Mouse (Mus musculus) E14TG2a.4 (cell line): ENCODE results near the gene Snrpc.

Experiments
- H3K27me3 ChIP-seq: 2 replicates; pipeline ENCODE4 v1.6.1; 2014; ENCODE audit warnings: low read length, control low read depth; ENCODE audit not compliant: insufficient read depth
- H3K36me3 ChIP-seq: 2 replicates; pipeline ENCODE4 v1.6.1; 2014; ENCODE audit warnings: low read length, control low read depth; ENCODE audit not compliant: insufficient read depth
- H3K4me1 ChIP-seq: replicated peaks from 2 replicates; pipeline ENCODE4 v1.6.1; 2014; ENCODE audit warnings: low read depth, low read length, control low read depth
- H3K4me3 ChIP-seq: replicated peaks from 2 replicates; pipeline ENCODE4 v1.5.1; 2014; ENCODE audit warnings: mild to moderate bottlenecking, low read length
- H3K9me3 ChIP-seq: 2 replicates; pipeline ENCODE4 v1.6.1; 2014; ENCODE audit warnings: low read length, control low read depth
- CTCF ChIP-seq: conservative IDR thresholded peaks from 2 replicates; pipeline ENCODE4 v1.5.1; 2014; ENCODE audit warnings: low read length
- NANOG ChIP-seq: IDR thresholded peaks from 2 replicates; pipeline ENCODE4 v1.6.1; 2014; ENCODE audit warnings: borderline replicate concordance, low read length, mixed read lengths
- POU5F1 ChIP-seq: IDR thresholded peaks from 2 replicates; pipeline ENCODE4 v1.6.1; 2014; ENCODE audit warnings: low read length, borderline replicate concordance

Gene Snrpc

GRCm38 (mm10) chr17:27848351-27848750 is 10.4 kb downstream of the Snrpc start:
- TF ChIP-seq POU5F1 = no peak
- TF ChIP-seq NANOG = no peak
- TF ChIP-seq CTCF = no peak
- Histone ChIP-seq H3K36me3 (peaks cover 98% of the 10 kb centered on the region), H3K27me3 (no peaks in the 10 kb centered on the region), H3K4me1 (no peaks in the 10 kb centered on the region), H3K4me3 (no peak overlapping the region), H3K9me3 (no peaks in the 10 kb centered on the region)

- peaks cover 13% of the 10 kb centered on the region for H3K4me1 ChIP-seq
- H3K27me3 ChIP-seq = no peaks in the 10 kb centered on the region
- no peak for TF ChIP-seq NANOG
- no peak for TF ChIP-seq POU5F1
- no peak for TF ChIP-seq CTCF
Measured at GRCm38 (mm10) chr17:27851076-27851475, 13.1 kb downstream of the Snrpc start.

GRCm38 (mm10) chr17:27856265-27856797 is 18.4 kb downstream of the Snrpc start, which contains the start of gene Uhrf1bp1:
Gene Uhrf1bp1, plus strand, starts transcription at chr17:27856441.
- Histone ChIP-seq H3K4me3 (peak within 1 kb of the TSS; percentile 99), H3K27me3 (peaks cover 19% of the 10 kb centered on the region), H3K9me3 (no peaks in the 10 kb centered on the region), H3K4me1 (peaks cover 47% of the 10 kb centered on the region), H3K36me3 (peaks cover 32% of the 10 kb centered on the region)
- no peak for TF ChIP-seq POU5F1
- TF ChIP-seq CTCF = no peak
- no peak for TF ChIP-seq NANOG

More at GRCm38 (mm10) chr17:27851076-27851475, 13.1 kb downstream of the Snrpc start:
- H3K9me3 ChIP-seq = no peaks in the 10 kb centered on the region
- peaks cover 85% of the 10 kb centered on the region for H3K36me3 ChIP-seq
- H3K4me3 ChIP-seq = no peak overlapping the region

GRCm38 (mm10) chr17:27856798-27857648 is 19.1 kb downstream of the Snrpc start:
- H3K9me3 ChIP-seq = no peaks in the 10 kb centered on the region
- H3K4me1 ChIP-seq = peaks cover 50% of the 10 kb centered on the region
- no peak for TF ChIP-seq POU5F1
- no peak for TF ChIP-seq CTCF
- TF ChIP-seq NANOG = no peak

GRCm38 (mm10) chr17:27857649-27858475 is 19.9 kb downstream of the Snrpc start:
- no peak for TF ChIP-seq POU5F1
- peak overlapping the region; percentile 99 for H3K4me3 ChIP-seq
- no peaks in the 10 kb centered on the region for H3K9me3 ChIP-seq
- H3K27me3 ChIP-seq = peaks cover 19% of the 10 kb centered on the region
- H3K4me1 ChIP-seq = peaks cover 50% of the 10 kb centered on the region
- peaks cover 18% of the 10 kb centered on the region for H3K36me3 ChIP-seq

More at GRCm38 (mm10) chr17:27856798-27857648, 19.1 kb downstream of the Snrpc start:
- Histone ChIP-seq H3K27me3 (peaks cover 19% of the 10 kb centered on the region), H3K36me3 (peaks cover 26% of the 10 kb centered on the region), H3K4me3 (peak overlapping the region; percentile 99)

- TF ChIP-seq NANOG = no peak
- no peak for TF ChIP-seq CTCF
- TF ChIP-seq POU5F1 = no peak
- Histone ChIP-seq H3K36me3 (peaks cover 6% of the 10 kb centered on the region), H3K27me3 (peaks cover 19% of the 10 kb centered on the region), H3K9me3 (no peaks in the 10 kb centered on the region), H3K4me1 (peaks cover 50% of the 10 kb centered on the region), H3K4me3 (no peak overlapping the region)
Measured at GRCm38 (mm10) chr17:27859131-27859530, 21.2 kb downstream of the Snrpc start.

- 0 out of 2 replicates have a peak, but pooled peaks cover 7% of the 10 kb centered on the region for H3K36me3 ChIP-seq
- no peak for TF ChIP-seq POU5F1
- no peak; the same call in 1 of the 2 replicates for TF ChIP-seq CTCF
- no peak for TF ChIP-seq NANOG
- H3K4me1 ChIP-seq = 0 out of 2 replicates have a peak, but pooled peaks cover 10% of the 10 kb centered on the region
- no peaks in the 10 kb centered on the region for H3K9me3 ChIP-seq
- H3K27me3 ChIP-seq = no peaks in the 10 kb centered on the region
- no peak overlapping the region for H3K4me3 ChIP-seq
Measured at GRCm38 (mm10) chr17:27865461-27865860, 27.5 kb downstream of the Snrpc start.

GRCm38 (mm10) chr17:27866737-27867136 is 28.8 kb downstream of the Snrpc start:
- Histone ChIP-seq H3K27me3 (no peaks in the 10 kb centered on the region), H3K4me1 (0 out of 2 replicates have a peak, but pooled peaks cover 5% of the 10 kb centered on the region), H3K9me3 (no peaks in the 10 kb centered on the region), H3K36me3 (0 out of 2 replicates have a peak, but pooled peaks cover 7% of the 10 kb centered on the region), H3K4me3 (no peak overlapping the region)
- TF ChIP-seq NANOG = no peak
- TF ChIP-seq POU5F1 = no peak
